Mouse (Mus musculus): Measurements from ENCODE around the gene Hmgb1. TPM values are rescaled to one million over a fixed set of nuclear protein-coding genes. Genes with fewer than 3 reads are reported as not detected.
A peak's percentile ranks its signal among the peaks of the same experiment; 100 is the strongest.

Hmgb1 gene
- polyA plus RNA-seq, 1 experiment from 2014 or later: 439 TPM

- no peak for DNase-seq
- no peak for TF ChIP-seq EP300 (IDR thresholded peaks at IDR 0.05; ENCODE audit: low read depth)
- no peak for TF ChIP-seq CTCF (IDR thresholded peaks at IDR 0.05; ENCODE audit: low read depth)
- H3K9me3 ChIP-seq (ENCODE audit: low read length): no peaks in the 10 kb centered on the region
- 47% methylated on average over 3 of the region's 3 CpGs for WGBS (ENCODE audit: insufficient replicate concordance)
- H3K27ac ChIP-seq (ENCODE audit: low read depth): no peak overlapping the region
- ATAC-seq: no peak
- no peaks in the 10 kb centered on the region for H3K27me3 ChIP-seq (ENCODE audit: insufficient read depth, low read length)
- no peak overlapping the region for H3K4me2 ChIP-seq (ENCODE audit: low read depth, low read length)
- no peak overlapping the region for H3K4me3 ChIP-seq (ENCODE audit: low read depth, low read length)
- H3K4me1 ChIP-seq (ENCODE audit: insufficient read depth): no peaks in the 10 kb centered on the region
- no peak overlapping the region for H3K9ac ChIP-seq (replicated peaks)
- H3K36me3 ChIP-seq (replicated peaks; ENCODE audit: insufficient read depth, low read length): no peaks in the 10 kb centered on the region
Observed at GRCm38 (mm10) chr5:149109220-149109619, 75.1 kb downstream of the Hmgb1 start.

GRCm38 (mm10) chr5:149108178-149108577 lies 76.1 kb downstream of the Hmgb1 start:
- peak; percentile 85 for ATAC-seq
- no peaks in the 10 kb centered on the region for H3K36me3 ChIP-seq (replicated peaks; ENCODE audit: insufficient read depth, low read length)
- H3K27ac ChIP-seq (ENCODE audit: low read depth): no peak overlapping the region
- H3K4me3 ChIP-seq (ENCODE audit: low read depth, low read length): no peak overlapping the region
- 51% methylated on average over 15 of the region's 15 CpGs for WGBS (ENCODE audit: insufficient replicate concordance)
- TF ChIP-seq EP300 (IDR thresholded peaks at IDR 0.05; ENCODE audit: low read depth) (peak; percentile 90), CTCF (IDR thresholded peaks at IDR 0.05; ENCODE audit: low read depth) (no peak)
- H3K4me2 ChIP-seq (ENCODE audit: low read depth, low read length): peak overlapping the region; percentile 10; the same call in 1 of the 2 replicates
- DNase-seq: no peak
- H3K4me1 ChIP-seq (ENCODE audit: insufficient read depth): no peaks in the 10 kb centered on the region
- H3K9me3 ChIP-seq (ENCODE audit: low read length): no peaks in the 10 kb centered on the region
- no peaks in the 10 kb centered on the region for H3K27me3 ChIP-seq (ENCODE audit: insufficient read depth, low read length)
- H3K9ac ChIP-seq (replicated peaks): no peak overlapping the region

GRCm38 (mm10) chr5:149107566-149107965 lies 76.7 kb downstream of the Hmgb1 start:
- Histone ChIP-seq H3K4me3 (ENCODE audit: low read depth, low read length) (no peak overlapping the region), H3K9me3 (ENCODE audit: low read length) (no peaks in the 10 kb centered on the region), H3K27ac (ENCODE audit: low read depth) (no peak overlapping the region), H3K36me3 (replicated peaks; ENCODE audit: insufficient read depth, low read length) (no peaks in the 10 kb centered on the region), H3K4me1 (ENCODE audit: insufficient read depth) (no peaks in the 10 kb centered on the region), H3K27me3 (ENCODE audit: insufficient read depth, low read length) (no peaks in the 10 kb centered on the region), H3K9ac (replicated peaks) (no peak overlapping the region), H3K4me2 (ENCODE audit: low read depth, low read length) (no peak overlapping the region)
- TF ChIP-seq EP300 (IDR thresholded peaks at IDR 0.05; ENCODE audit: low read depth) (no peak), CTCF (IDR thresholded peaks at IDR 0.05; ENCODE audit: low read depth) (no peak)
- DNase-seq (no peak), ATAC-seq (no peak)
- WGBS (ENCODE audit: insufficient replicate concordance): 65% methylated on average over 3 of the region's 3 CpGs

GRCm38 (mm10) chr5:149104096-149104725 lies 80.1 kb downstream of the Hmgb1 start:
- DNase-seq (no peak), ATAC-seq (no peak)
- no peaks in the 10 kb centered on the region for H3K36me3 ChIP-seq (replicated peaks; ENCODE audit: insufficient read depth, low read length)
- WGBS (ENCODE audit: insufficient replicate concordance): 80% methylated on average over 8 of the region's 8 CpGs
- no peaks in the 10 kb centered on the region; the same call in 1 of the 2 replicates for H3K9me3 ChIP-seq (ENCODE audit: low read length)
- TF ChIP-seq EP300 (IDR thresholded peaks at IDR 0.05; ENCODE audit: low read depth) (no peak), CTCF (IDR thresholded peaks at IDR 0.05; ENCODE audit: low read depth) (no peak)
- H3K4me1 ChIP-seq (ENCODE audit: insufficient read depth): no peaks in the 10 kb centered on the region
- no peak overlapping the region for H3K4me3 ChIP-seq (ENCODE audit: low read depth, low read length)
- H3K27me3 ChIP-seq (ENCODE audit: insufficient read depth, low read length): no peaks in the 10 kb centered on the region
- no peak overlapping the region for H3K9ac ChIP-seq (replicated peaks)
- H3K4me2 ChIP-seq (ENCODE audit: low read depth, low read length): no peak overlapping the region
- H3K27ac ChIP-seq (ENCODE audit: low read depth): no peak overlapping the region

DNA sequence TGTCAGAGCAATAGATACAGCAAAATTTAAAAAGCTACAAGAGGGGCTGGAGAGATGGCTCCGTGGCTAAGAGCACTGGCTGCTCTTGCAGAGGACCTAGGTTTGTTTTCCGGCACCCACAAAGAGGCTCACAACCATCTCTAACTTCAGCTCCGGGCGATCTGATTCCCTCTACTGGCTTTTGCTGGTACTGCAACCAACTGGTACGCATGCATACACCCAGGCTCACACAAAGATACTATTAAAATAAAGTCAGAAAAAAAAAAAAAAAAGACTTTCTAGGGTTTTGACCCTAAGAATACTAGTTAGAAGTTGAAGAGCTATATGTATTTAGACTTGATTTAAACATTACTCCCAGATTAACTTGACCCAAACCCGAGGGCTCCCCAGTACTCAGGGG lies 82.4 kb downstream of the Hmgb1 start:
- H3K27ac ChIP-seq (ENCODE audit: low read depth): no peak overlapping the region
- no peak overlapping the region for H3K4me2 ChIP-seq (ENCODE audit: low read depth, low read length)
- H3K36me3 ChIP-seq (replicated peaks; ENCODE audit: insufficient read depth, low read length): no peaks in the 10 kb centered on the region
- H3K4me1 ChIP-seq (ENCODE audit: insufficient read depth): no peaks in the 10 kb centered on the region
- WGBS (ENCODE audit: insufficient replicate concordance): 85% methylated on average over 6 of the region's 6 CpGs
- DNase-seq (no peak), ATAC-seq (no peak)
- no peak overlapping the region for H3K4me3 ChIP-seq (ENCODE audit: low read depth, low read length)
- no peaks in the 10 kb centered on the region for H3K27me3 ChIP-seq (ENCODE audit: insufficient read depth, low read length)
- H3K9ac ChIP-seq (replicated peaks): no peak overlapping the region
- H3K9me3 ChIP-seq (ENCODE audit: low read length): no peaks in the 10 kb centered on the region; the same call in 1 of the 2 replicates
- TF ChIP-seq EP300 (IDR thresholded peaks at IDR 0.05; ENCODE audit: low read depth) (no peak), CTCF (IDR thresholded peaks at IDR 0.05; ENCODE audit: low read depth) (peak; percentile 49)

DNA sequence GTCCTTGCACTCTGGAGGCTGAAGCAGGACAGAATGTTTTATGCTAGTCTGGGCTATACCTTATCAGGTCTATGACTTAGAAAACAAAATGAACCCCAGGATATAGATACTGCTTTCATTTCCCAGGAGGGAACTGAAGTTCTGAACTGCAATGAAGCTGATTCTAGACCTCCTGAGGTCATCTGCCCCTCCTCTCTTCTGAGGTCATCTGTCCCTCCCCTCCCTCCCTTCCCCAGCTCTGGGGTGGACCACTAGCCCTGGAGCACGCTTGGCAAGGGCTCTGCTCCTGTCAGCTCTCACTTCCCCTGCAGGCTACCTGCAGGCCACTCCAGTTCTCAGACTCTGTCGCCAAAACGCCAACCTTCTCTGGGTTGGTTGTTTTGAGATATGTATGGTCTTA lies 84.2 kb downstream of the Hmgb1 start:
- Histone ChIP-seq H3K4me2 (ENCODE audit: low read depth, low read length) (no peak overlapping the region), H3K4me1 (ENCODE audit: insufficient read depth) (peaks cover 3% of the 10 kb centered on the region; the same call in 1 of the 2 replicates), H3K4me3 (ENCODE audit: low read depth, low read length) (no peak overlapping the region), H3K27ac (ENCODE audit: low read depth) (no peak overlapping the region), H3K27me3 (ENCODE audit: insufficient read depth, low read length) (no peaks in the 10 kb centered on the region), H3K9ac (replicated peaks) (no peak overlapping the region), H3K9me3 (ENCODE audit: low read length) (no peaks in the 10 kb centered on the region; the same call in 1 of the 2 replicates), H3K36me3 (replicated peaks; ENCODE audit: insufficient read depth, low read length) (no peaks in the 10 kb centered on the region)
- no peak for TF ChIP-seq EP300 (IDR thresholded peaks at IDR 0.05; ENCODE audit: low read depth)
- no peak for TF ChIP-seq CTCF (IDR thresholded peaks at IDR 0.05; ENCODE audit: low read depth)
- ATAC-seq: no peak
- WGBS (ENCODE audit: insufficient replicate concordance): 67% methylated on average over 3 of the region's 3 CpGs
- no peak for DNase-seq

All from liver, postnatal 0 days (tissue).